9 mouse cellular contexts compared by ENCODE assay signal in genomic region chr7:97356875-97357276, GRCm38 (mm10). TPM values are rescaled to one million over a fixed set of nuclear protein-coding genes. Genes with fewer than 3 reads are reported as not detected.
A peak's percentile ranks its signal among the peaks of the same experiment; 100 is the strongest.
DNase-seq lines count a peak whose midpoint lies in the region; ATAC-seq and TF ChIP-seq lines count a peak whose summit lies in the region.
"Had no signal": no experiment of that assay in that cellular context is flagged by ENCODE, and none has a peak within 500 bp of the region (broad histone marks: within the 10 kb centered on the region; RNA-seq: fewer than 3 reads in every experiment).

No protein-coding gene starts in this region.

- H3K4me2 ChIP-seq in hindbrain, embryonic 15.5 days = no peak overlapping the region
- no peak overlapping the region for H3K4me2 ChIP-seq in hindbrain, embryonic 11.5 days (replicated peaks; ENCODE audit: low read depth, low read length)
- H3K4me2 ChIP-seq: liver, embryonic 13.5 days had no signal

- peak; percentile 54; the same call in 1 of the 2 replicates for ATAC-seq in hindbrain, embryonic 15.5 days (ENCODE audit: low FRiP score, low read depth)
- no peak for ATAC-seq in hindbrain, embryonic 11.5 days (ENCODE audit: low FRiP score)
- ATAC-seq in common myeloid progenitor, adult 5-6 weeks (replicated peaks; ENCODE audit: low read depth, poor library complexity, severe bottlenecking) = peak; percentile 30; the same call in 1 of the 2 replicates

- 66% methylated on average over 5 of the region's 5 CpGs for WGBS in hindbrain, embryonic 15.5 days
- 85% methylated on average over 5 of the region's 5 CpGs for WGBS in hindbrain, embryonic 11.5 days
- 36% methylated on average over 5 of the region's 5 CpGs for WGBS in lung, adult 2 months

- no peaks in the 10 kb centered on the region for H3K36me3 ChIP-seq in hindbrain, embryonic 15.5 days
- H3K36me3 ChIP-seq in hindbrain, embryonic 11.5 days (ENCODE audit: control insufficient read depth, insufficient read depth, low read length) = no peaks in the 10 kb centered on the region
- H3K36me3 ChIP-seq: liver, embryonic 13.5 days had no signal

- no peak overlapping the region for H3K9ac ChIP-seq in hindbrain, embryonic 15.5 days
- H3K9ac ChIP-seq in hindbrain, embryonic 11.5 days (ENCODE audit: low read depth, low read length) = no peak overlapping the region
- H3K9ac ChIP-seq: liver, embryonic 13.5 days had no signal

- no peaks in the 10 kb centered on the region for H3K4me1 ChIP-seq in hindbrain, embryonic 15.5 days (replicated peaks)
- H3K4me1 ChIP-seq in hindbrain, embryonic 11.5 days (replicated peaks; ENCODE audit: control insufficient read depth, insufficient read depth, low read length) = no peaks in the 10 kb centered on the region
- H3K4me1 ChIP-seq in lung, adult 2 months (ENCODE audit: control insufficient read depth, insufficient read depth, low read length) = peaks cover 22% of the 10 kb centered on the region

- peak; percentile 9; the same call in 1 of the 2 replicates for TF ChIP-seq POLR2A in lung, adult 2 months (IDR thresholded peaks at IDR 0.05; ENCODE audit: borderline replicate concordance, extremely low read depth, low read depth, low read length)

- no peak overlapping the region for H3K27ac ChIP-seq in hindbrain, embryonic 15.5 days (replicated peaks)
- no peak overlapping the region for H3K27ac ChIP-seq in hindbrain, embryonic 11.5 days (ENCODE audit: low read depth, low read length)
- H3K27ac ChIP-seq: liver, embryonic 13.5 days had no signal

- no peak overlapping the region for H3K4me3 ChIP-seq in hindbrain, embryonic 15.5 days
- no peak overlapping the region for H3K4me3 ChIP-seq in hindbrain, embryonic 11.5 days (ENCODE audit: low read depth, low read length)
- no peak overlapping the region for H3K4me3 ChIP-seq in lung, adult 2 months (replicated peaks; ENCODE audit: extremely low read depth, low read depth, low read length)
- H3K4me3 ChIP-seq: liver, embryonic 13.5 days had no signal

- no peaks in the 10 kb centered on the region for H3K9me3 ChIP-seq in hindbrain, embryonic 15.5 days
- H3K9me3 ChIP-seq in hindbrain, embryonic 11.5 days (ENCODE audit: control insufficient read depth, low read length) = no peaks in the 10 kb centered on the region
- H3K9me3 ChIP-seq: liver, embryonic 13.5 days had no signal

- no peak for TF ChIP-seq CTCF in lung, adult 2 months (IDR thresholded peaks at IDR 0.05; ENCODE audit: insufficient read depth, low read length)

- no peaks in the 10 kb centered on the region for H3K27me3 ChIP-seq in hindbrain, embryonic 15.5 days
- no peaks in the 10 kb centered on the region for H3K27me3 ChIP-seq in hindbrain, embryonic 11.5 days (ENCODE audit: control insufficient read depth, insufficient read depth, low read length)

- DNase-seq in hindbrain, embryonic 11.5 days (ENCODE audit: low spot score) = no peak
- peak; percentile 10 for DNase-seq in 3T3-L1 (ENCODE audit: low read depth, low spot score)
- peak; percentile 63 for DNase-seq in lung, adult 2 months
- no peak for DNase-seq in T-cell, adult 2 months (ENCODE audit: low spot score)
- DNase-seq in cerebellum, adult 8-10 months = no peak
- no peak for DNase-seq in right cerebral cortex, adult 2 months (ENCODE audit: low spot score in 2 of 2)
- DNase-seq: liver, embryonic 13.5 days had no signal

RNA-seq across cellular contexts. Expression of gene Alg8, which starts 14.5 kb away (rescaled TPM):
- polyA plus RNA-seq in hindbrain, embryonic 15.5 days (2015; fragmentation: Nextera tagmentation; extraction: Ambion mirVana) = 14.8 and 16.2 TPM in 2 replicates
- 31.9 and 33.3 TPM in 2 replicates for polyA plus RNA-seq in hindbrain, embryonic 11.5 days (2014; fragmentation: Nextera tagmentation; extraction: Ambion mirVana)
- 36.6 and 45.1 TPM in 2 replicates for total RNA-seq in common myeloid progenitor, adult 5-6 weeks (2017)
- polyA plus RNA-seq in lung, adult 2 months (2012; rRNA removed) = 7.4 and 9.3 TPM in 2 replicates

RNA-seq across cellular contexts. Expression of gene Kctd21, which starts 24.7 kb away (rescaled TPM):
- 7.3 and 7.7 TPM in 2 replicates for polyA plus RNA-seq in hindbrain, embryonic 15.5 days (2015; fragmentation: Nextera tagmentation; extraction: Ambion mirVana)
- polyA plus RNA-seq in hindbrain, embryonic 11.5 days (2014; fragmentation: Nextera tagmentation; extraction: Ambion mirVana) = 6.1 and 6.8 TPM in 2 replicates
- total RNA-seq in common myeloid progenitor, adult 5-6 weeks (2017) = 0.09 and 0.78 TPM in 2 replicates
- 7.9 and 11.5 TPM in 2 replicates for polyA plus RNA-seq in lung, adult 2 months (2012; rRNA removed)

RNA-seq across cellular contexts. Expression of gene Usp35, which starts 25.1 kb away (rescaled TPM):
- 3.6 and 5.2 TPM in 2 replicates for polyA plus RNA-seq in hindbrain, embryonic 15.5 days (2015; fragmentation: Nextera tagmentation; extraction: Ambion mirVana)
- polyA plus RNA-seq in hindbrain, embryonic 11.5 days (2014; fragmentation: Nextera tagmentation; extraction: Ambion mirVana) = 2.7 and 2.9 TPM in 2 replicates
- not detected in 2 replicates for total RNA-seq in common myeloid progenitor, adult 5-6 weeks (2017)
- polyA plus RNA-seq in lung, adult 2 months (2012; rRNA removed) = 5.3 and 9.2 TPM in 2 replicates

RNA-seq across cellular contexts. Expression of gene Ndufc2, which starts 42.9 kb away (rescaled TPM):
- 440 and 478 TPM in 2 replicates for polyA plus RNA-seq in hindbrain, embryonic 15.5 days (2015; fragmentation: Nextera tagmentation; extraction: Ambion mirVana)
- polyA plus RNA-seq in hindbrain, embryonic 11.5 days (2014; fragmentation: Nextera tagmentation; extraction: Ambion mirVana) = 344 and 352 TPM in 2 replicates
- 210 and 280 TPM in 2 replicates for total RNA-seq in common myeloid progenitor, adult 5-6 weeks (2017)
- polyA plus RNA-seq in lung, adult 2 months (2012; rRNA removed) = 134 and 135 TPM in 2 replicates

Comparison
In these comparisons a context has a peak if more than half of its experiments do, and no peak if none do; other contexts are left out.
1. DNase-seq: peak in 3T3-L1 (single experiment) and lung, adult 2 months (single experiment); none in hindbrain, embryonic 11.5 days (single experiment), T-cell, adult 2 months (single experiment), cerebellum, adult 8-10 months (single experiment) and right cerebral cortex, adult 2 months (0 of 2).